Mouse (Mus musculus): Measurements from ENCODE around the gene Zmynd8. TPM values are rescaled to one million over a fixed set of nuclear protein-coding genes. Genes with fewer than 3 reads are reported as not detected.

Zmynd8 gene
- total RNA-seq, 1 experiment: 49.7 TPM

- DNase-seq (ENCODE audit: low read depth, low spot score): no peak
- Histone ChIP-seq H3K4me3 (ENCODE audit: insufficient read depth in 1 of 2, low read depth in 1 of 2, low read length in 2 of 2, poor library complexity in 1 of 2, severe bottlenecking in 1 of 2) (peak overlapping the region; percentile 61 to 62), H3K4me1 (ENCODE audit: control insufficient read depth in 2 of 2, insufficient read depth in 2 of 2, low read length in 2 of 2, poor library complexity in 1 of 2) (peaks cover 11 to 37% of the 10 kb centered on the region in 2 experiments), H3K9ac (ENCODE audit: insufficient read depth, low read depth, low read length, poor library complexity, severe bottlenecking) (peak overlapping the region; percentile 75), H3K9me3 (ENCODE audit: control insufficient read depth, insufficient read depth, low read depth, low read length) (no peaks in the 10 kb centered on the region), H3K27ac (ENCODE audit: insufficient read depth, low read depth, low read length, poor library complexity, severe bottlenecking) (peak overlapping the region; percentile 94), H3K36me3 (ENCODE audit: control insufficient read depth, insufficient read depth, low read length, poor library complexity, severe bottlenecking) (peaks cover 10% of the 10 kb centered on the region; the same call in 1 of the 2 replicates)
- in situ Hi-C loops (cut with MboI; ENCODE audit: low sequenced_read_pairs in 2 of 2, unreplicated experiment in 2 of 2): no loop called here
- no peak for TF ChIP-seq MAFK (IDR thresholded peaks at IDR 0.05; ENCODE audit: insufficient read depth, low read depth, low read length)
- TF ChIP-seq ZC3H11A (IDR thresholded peaks at IDR 0.05; ENCODE audit: borderline replicate concordance, low read depth, low read length): no peak
- no peak for TF ChIP-seq HCFC1 (IDR thresholded peaks at IDR 0.05; ENCODE audit: borderline replicate concordance, insufficient read depth, low read length)
Measured at GRCm38 (mm10) chr2:165857841-165858426, 40.9 kb downstream of the Zmynd8 start.

- H3K4me3 ChIP-seq (ENCODE audit: insufficient read depth in 1 of 2, low read depth in 1 of 2, low read length in 2 of 2, poor library complexity in 1 of 2, severe bottlenecking in 1 of 2): peak overlapping the region; percentile 61 to 62
- TF ChIP-seq ZNF384 (IDR thresholded peaks at IDR 0.05; ENCODE audit: low read depth, low read length) (no peak), MAFK (IDR thresholded peaks at IDR 0.05; ENCODE audit: insufficient read depth, low read depth, low read length) (no peak), HCFC1 (IDR thresholded peaks at IDR 0.05; ENCODE audit: borderline replicate concordance, insufficient read depth, low read length) (no peak), CHD2 (IDR thresholded peaks at IDR 0.05; ENCODE audit: low read depth, low read length) (no peak), ZC3H11A (IDR thresholded peaks at IDR 0.05; ENCODE audit: borderline replicate concordance, low read depth, low read length) (no peak)
- no peak for DNase-seq (ENCODE audit: low read depth, low spot score)
- H3K27ac ChIP-seq (ENCODE audit: insufficient read depth, low read depth, low read length, poor library complexity, severe bottlenecking): peak overlapping the region; percentile 94
- peaks cover 14% of the 10 kb centered on the region; the same call in 1 of the 2 replicates for H3K36me3 ChIP-seq (ENCODE audit: control insufficient read depth, insufficient read depth, low read length, poor library complexity, severe bottlenecking)
- H3K9ac ChIP-seq (ENCODE audit: insufficient read depth, low read depth, low read length, poor library complexity, severe bottlenecking): peak overlapping the region; percentile 75
- no peaks in the 10 kb centered on the region for H3K9me3 ChIP-seq (ENCODE audit: control insufficient read depth, insufficient read depth, low read depth, low read length)
- in situ Hi-C loops (cut with MboI; ENCODE audit: low sequenced_read_pairs in 2 of 2, unreplicated experiment in 2 of 2): no loop called here
- peaks cover 11 to 42% of the 10 kb centered on the region in 2 experiments for H3K4me1 ChIP-seq (ENCODE audit: control insufficient read depth in 2 of 2, insufficient read depth in 2 of 2, low read length in 2 of 2, poor library complexity in 1 of 2)
Measured at GRCm38 (mm10) chr2:165857395-165857831, 41.4 kb downstream of the Zmynd8 start.

DNA sequence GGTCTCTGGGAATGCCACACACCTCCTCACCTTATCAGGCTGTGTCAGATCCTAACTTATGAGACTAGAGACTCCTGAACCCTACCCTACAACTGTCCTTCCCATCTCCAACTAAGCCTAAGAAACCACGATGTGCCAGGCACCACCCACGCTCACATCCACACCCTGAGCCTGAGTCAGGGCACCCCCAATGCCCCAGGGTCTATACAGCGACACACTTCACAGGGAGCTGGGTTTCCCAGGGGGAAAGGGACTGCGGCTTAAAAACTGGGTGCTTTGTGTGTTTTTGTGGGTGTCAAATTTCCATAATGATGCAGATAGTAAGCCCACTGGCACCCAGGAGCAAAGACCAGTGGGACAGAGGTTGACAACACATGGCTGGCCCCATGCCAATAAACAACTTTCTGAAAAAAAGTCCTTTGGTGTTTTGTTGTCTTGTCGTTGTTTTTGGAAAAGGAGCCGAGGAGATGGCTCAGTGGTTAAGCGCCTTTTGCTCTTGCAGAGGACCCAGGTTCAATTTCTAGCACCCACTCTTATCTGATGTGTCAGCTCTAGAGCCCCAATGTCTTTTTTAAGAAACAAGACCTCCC, 42.1 kb downstream of the Zmynd8 start:
- TF ChIP-seq ZNF384 (IDR thresholded peaks at IDR 0.05; ENCODE audit: low read depth, low read length) (no peak), MAFK (IDR thresholded peaks at IDR 0.05; ENCODE audit: insufficient read depth, low read depth, low read length) (no peak), ZC3H11A (IDR thresholded peaks at IDR 0.05; ENCODE audit: borderline replicate concordance, low read depth, low read length) (no peak), HCFC1 (IDR thresholded peaks at IDR 0.05; ENCODE audit: borderline replicate concordance, insufficient read depth, low read length) (no peak)
- Histone ChIP-seq H3K4me1 (ENCODE audit: control insufficient read depth in 2 of 2, insufficient read depth in 2 of 2, low read length in 2 of 2, poor library complexity in 1 of 2) (peaks cover 11 to 43% of the 10 kb centered on the region in 2 experiments), H3K4me3 (ENCODE audit: insufficient read depth in 1 of 2, low read depth in 1 of 2, low read length in 2 of 2, poor library complexity in 1 of 2, severe bottlenecking in 1 of 2) (0 out of 4 replicates have a peak overlapping the region, but pooled peaks of 1 of the 2 experiments have one; percentile 11), H3K9me3 (ENCODE audit: control insufficient read depth, insufficient read depth, low read depth, low read length) (no peaks in the 10 kb centered on the region), H3K9ac (ENCODE audit: insufficient read depth, low read depth, low read length, poor library complexity, severe bottlenecking) (peak overlapping the region; percentile 22; the same call in 1 of the 2 replicates), H3K27ac (ENCODE audit: insufficient read depth, low read depth, low read length, poor library complexity, severe bottlenecking) (peak overlapping the region; percentile 83; the same call in 1 of the 2 replicates), H3K36me3 (ENCODE audit: control insufficient read depth, insufficient read depth, low read length, poor library complexity, severe bottlenecking) (peaks cover 17% of the 10 kb centered on the region)
- in situ Hi-C loops (cut with MboI; ENCODE audit: low sequenced_read_pairs in 2 of 2, unreplicated experiment in 2 of 2): no loop called here
- DNase-seq (ENCODE audit: low read depth, low spot score): no peak

GRCm38 (mm10) chr2:165855641-165856301, 43.0 kb downstream of the Zmynd8 start:
- H3K27ac ChIP-seq (ENCODE audit: insufficient read depth, low read depth, low read length, poor library complexity, severe bottlenecking): no peak overlapping the region

More at GRCm38 (mm10) chr2:165855641-165856301, 43.0 kb downstream of the Zmynd8 start:
- peaks cover 25% of the 10 kb centered on the region for H3K36me3 ChIP-seq (ENCODE audit: control insufficient read depth, insufficient read depth, low read length, poor library complexity, severe bottlenecking)
- in situ Hi-C loops (cut with MboI; ENCODE audit: low sequenced_read_pairs in 2 of 2, unreplicated experiment in 2 of 2): no loop called here
- H3K4me3 ChIP-seq (ENCODE audit: insufficient read depth in 1 of 2, low read depth in 1 of 2, low read length in 2 of 2, poor library complexity in 1 of 2, severe bottlenecking in 1 of 2): no peak overlapping the region
- H3K9ac ChIP-seq (ENCODE audit: insufficient read depth, low read depth, low read length, poor library complexity, severe bottlenecking): peak overlapping the region; percentile 5; the same call in 1 of the 2 replicates
- peaks cover 11 to 43% of the 10 kb centered on the region in 2 experiments for H3K4me1 ChIP-seq (ENCODE audit: control insufficient read depth in 2 of 2, insufficient read depth in 2 of 2, low read length in 2 of 2, poor library complexity in 1 of 2)
- DNase-seq (ENCODE audit: low read depth, low spot score): no peak
- TF ChIP-seq ZNF384 (IDR thresholded peaks at IDR 0.05; ENCODE audit: low read depth, low read length): no peak
- peak; percentile 62 for TF ChIP-seq MAFK (IDR thresholded peaks at IDR 0.05; ENCODE audit: insufficient read depth, low read depth, low read length)
- H3K9me3 ChIP-seq (ENCODE audit: control insufficient read depth, insufficient read depth, low read depth, low read length): no peaks in the 10 kb centered on the region

Data from ES-E14 (cell line).